Mouse (Mus musculus): ENCODE results near the gene Gm12185. TPM values are rescaled to one million over a fixed set of nuclear protein-coding genes. Genes with fewer than 3 reads are reported as not detected.

Gm12185 gene
- polyA plus RNA-seq, 1 experiment from 2014 or later, result not detected

DNA sequence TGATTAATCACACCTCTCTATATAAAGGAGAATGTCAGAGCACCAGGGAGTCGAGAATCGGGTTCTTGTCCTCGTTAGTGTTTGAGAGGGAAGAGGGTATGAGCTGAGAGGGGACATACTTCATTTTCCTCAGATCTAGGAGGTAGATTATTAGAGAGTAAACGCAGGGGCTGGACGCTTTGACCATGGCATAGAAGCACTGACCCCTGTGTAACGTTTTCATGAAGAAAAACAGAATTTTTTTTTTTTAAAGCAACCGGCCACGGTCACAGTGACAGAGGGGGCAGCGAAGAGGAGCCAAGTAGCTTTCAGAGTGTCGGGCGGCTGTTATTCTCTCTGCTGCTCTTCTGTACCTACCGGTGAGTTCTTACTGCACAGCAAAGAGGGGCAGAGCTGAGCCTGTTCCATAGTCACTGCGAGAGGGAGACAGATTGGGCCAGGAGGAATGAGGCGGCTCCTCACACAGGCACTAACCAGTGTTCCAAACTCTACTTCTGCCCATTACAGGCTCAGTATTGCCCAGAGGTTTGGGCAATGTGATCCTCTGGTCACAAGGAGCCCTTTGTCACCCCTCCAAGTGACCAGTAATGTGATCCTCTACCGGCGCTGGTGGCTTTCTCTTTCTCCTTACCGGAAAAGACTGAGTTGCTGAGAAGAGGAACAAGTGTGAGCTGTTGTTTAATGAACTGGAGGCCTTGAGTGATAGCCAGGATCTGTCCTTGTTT, 120.0 kb downstream of the Gm12185 start:
- DNase-seq (no peak), ATAC-seq (ENCODE audit: low read depth) (peak; percentile 16)
- H3K9ac ChIP-seq, result peak overlapping the region; percentile 76
- H3K27ac ChIP-seq, result peak overlapping the region; percentile 91
- 2% methylated on average over 17 of the region's 17 CpGs for WGBS (ENCODE audit: insufficient replicate concordance)
- H3K36me3 ChIP-seq, result peaks cover 8% of the 10 kb centered on the region
- no peaks in the 10 kb centered on the region for H3K9me3 ChIP-seq (replicated peaks)
- H3K27me3 ChIP-seq, result no peaks in the 10 kb centered on the region
- H3K4me3 ChIP-seq (replicated peaks), result peak overlapping the region; percentile 68
- H3K4me2 ChIP-seq, result peak overlapping the region; percentile 84
- peaks cover 64% of the 10 kb centered on the region for H3K4me1 ChIP-seq (replicated peaks)

DNA sequence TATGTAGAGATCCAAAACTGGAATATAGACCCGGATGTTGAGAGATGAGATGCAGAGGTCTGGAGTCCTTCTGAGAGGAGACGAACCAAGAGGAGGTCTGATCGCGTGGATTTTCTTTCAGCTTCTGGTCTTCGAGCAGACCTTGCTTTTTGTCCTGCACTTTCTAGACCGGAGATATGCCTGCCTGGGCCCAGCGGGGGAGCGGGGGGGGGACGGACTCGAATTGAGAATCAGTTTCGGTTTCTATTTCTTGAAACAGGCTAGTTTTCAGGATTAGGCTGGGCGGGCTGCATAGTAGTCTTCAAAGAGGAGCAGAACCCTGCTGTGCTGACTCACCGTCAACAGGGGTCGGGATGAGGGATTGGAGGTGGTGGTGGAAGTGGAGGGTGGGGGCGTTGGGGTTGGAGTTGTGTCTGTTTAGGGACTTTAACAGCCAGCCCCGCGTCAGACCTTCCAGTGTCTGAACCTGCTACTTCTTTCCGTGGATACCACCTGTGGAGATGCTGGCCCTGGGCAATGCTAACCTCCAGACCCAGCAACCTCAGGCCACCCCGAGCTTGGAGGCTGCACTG, 120.7 kb downstream of the Gm12185 start, which contains the start of gene Irgm1:
Gene Irgm1, minus strand, starts transcription at position 483 of the 572 bp plus-strand sequence.
- Histone ChIP-seq H3K9me3 (replicated peaks) (no peaks in the 10 kb centered on the region), H3K27ac (peak within 1 kb of the TSS; percentile 91), H3K4me1 (replicated peaks) (peaks cover 64% of the 10 kb centered on the region), H3K27me3 (no peaks in the 10 kb centered on the region), H3K4me2 (peak within 1 kb of the TSS; percentile 84), H3K4me3 (replicated peaks) (peak within 1 kb of the TSS; percentile 68), H3K36me3 (peaks cover 15% of the 10 kb centered on the region), H3K9ac (peak within 1 kb of the TSS; percentile 76)
- ATAC-seq (ENCODE audit: low read depth) (peak; percentile 49), DNase-seq (peak; percentile 61)
- under 1% methylated on average over 19 of the region's 19 CpGs for WGBS (ENCODE audit: insufficient replicate concordance)

DNA sequence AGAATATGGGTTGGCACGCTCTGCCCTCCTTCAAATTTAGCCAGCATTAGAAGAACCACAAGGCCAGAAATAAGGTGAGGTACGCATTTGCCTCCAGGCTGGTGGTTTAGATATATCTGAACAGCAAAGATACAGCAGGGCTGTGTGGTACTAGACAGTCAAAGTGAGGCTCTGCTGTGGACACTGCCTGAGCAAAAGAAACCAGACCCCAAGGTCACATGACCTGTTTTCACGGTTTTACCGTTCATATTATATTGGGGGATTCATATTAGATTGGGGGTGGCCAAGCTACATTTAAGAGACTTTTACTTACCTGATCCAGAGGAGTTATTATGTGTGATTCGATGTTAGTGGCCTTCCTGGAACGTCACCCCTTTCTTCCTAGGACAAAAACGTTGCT, 121.2 kb downstream of the Gm12185 start:
- ATAC-seq (ENCODE audit: low read depth) (0 out of 2 replicates have a peak, but pooled peaks have one; percentile 15), DNase-seq (no peak)
- H3K9me3 ChIP-seq (replicated peaks), result no peaks in the 10 kb centered on the region
- H3K4me1 ChIP-seq (replicated peaks), result peaks cover 64% of the 10 kb centered on the region
- H3K9ac ChIP-seq, result peak overlapping the region; percentile 76
- 6% methylated on average over 7 of the region's 7 CpGs for whole genome bisulfite sequencing (ENCODE audit: insufficient replicate concordance)
- H3K36me3 ChIP-seq, result peaks cover 20% of the 10 kb centered on the region
- H3K27me3 ChIP-seq, result no peaks in the 10 kb centered on the region
- H3K4me2 ChIP-seq, result peak overlapping the region; percentile 84
- peak overlapping the region; percentile 68 for H3K4me3 ChIP-seq (replicated peaks)
- H3K27ac ChIP-seq, result peak overlapping the region; percentile 91

DNA sequence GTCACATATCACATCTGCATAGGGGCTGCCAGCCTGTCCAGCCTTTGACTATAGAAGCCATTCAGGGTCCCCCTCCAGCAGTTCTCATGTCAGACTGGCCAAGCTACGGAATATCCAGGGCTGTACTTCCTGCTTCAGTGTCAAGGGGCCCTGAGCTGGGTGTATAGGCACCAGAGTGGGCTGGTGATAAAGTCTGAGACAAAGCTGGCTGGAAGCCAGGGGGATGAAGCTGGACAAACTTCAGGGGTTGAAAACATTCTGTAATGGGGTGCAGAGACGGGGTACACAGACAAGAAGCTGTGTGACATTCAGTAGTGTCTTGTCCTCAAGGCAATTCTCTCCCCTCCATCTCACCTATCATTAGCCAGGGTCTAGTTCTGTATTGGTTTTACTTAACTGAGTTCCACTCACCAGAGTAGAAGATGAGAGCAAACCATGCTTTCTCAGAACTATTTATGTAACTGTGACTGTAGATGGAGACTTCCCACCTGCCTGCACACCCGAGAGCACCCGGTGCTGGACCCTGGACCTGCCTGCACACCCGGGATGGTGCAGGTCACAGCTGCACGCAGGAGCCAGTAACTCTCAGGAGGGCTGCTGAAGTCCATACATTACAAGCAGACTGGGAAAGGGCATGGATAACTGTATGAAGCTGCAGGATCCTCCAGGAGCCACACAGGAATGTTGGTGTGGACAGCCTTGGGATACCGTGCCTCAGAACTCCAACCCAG, 122.5 kb downstream of the Gm12185 start:
- Histone ChIP-seq H3K9me3 (replicated peaks) (no peaks in the 10 kb centered on the region), H3K4me2 (peak overlapping the region; percentile 84), H3K9ac (peak overlapping the region; percentile 76), H3K4me3 (replicated peaks) (peak overlapping the region; percentile 68), H3K4me1 (replicated peaks) (peaks cover 58% of the 10 kb centered on the region), H3K36me3 (peaks cover 28% of the 10 kb centered on the region), H3K27ac (peak overlapping the region; percentile 91), H3K27me3 (no peaks in the 10 kb centered on the region)
- DNase-seq, result no peak
- ATAC-seq (ENCODE audit: low read depth), result no peak
- 38% methylated on average over 7 of the region's 7 CpGs for WGBS (ENCODE audit: insufficient replicate concordance)

DNA sequence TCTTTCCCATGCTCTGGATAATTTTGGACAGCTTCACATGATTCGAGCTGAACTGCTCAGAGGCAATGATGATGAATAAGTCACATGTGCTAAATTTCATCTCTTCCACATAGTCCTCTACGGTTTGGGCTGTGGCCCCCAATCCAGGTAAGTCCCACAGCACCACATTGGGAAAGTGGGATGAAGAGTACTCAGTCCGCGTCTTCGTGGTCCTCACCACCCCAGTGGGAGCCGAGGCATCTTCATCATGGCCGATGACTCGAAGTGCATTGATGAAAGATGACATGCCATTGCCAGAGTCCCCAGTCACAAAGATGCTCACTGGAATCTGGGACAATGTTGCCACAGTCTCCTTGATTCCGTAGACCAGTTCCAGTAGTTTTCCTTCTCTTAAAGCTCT, 125.5 kb downstream of the Gm12185 start:
- H3K4me2 ChIP-seq, result no peak overlapping the region
- H3K4me3 ChIP-seq (replicated peaks), result no peak overlapping the region
- no peak for ATAC-seq (ENCODE audit: low read depth)
- H3K9ac ChIP-seq, result no peak overlapping the region
- no peaks in the 10 kb centered on the region for H3K27me3 ChIP-seq
- peaks cover 31% of the 10 kb centered on the region for H3K36me3 ChIP-seq
- H3K27ac ChIP-seq, result no peak overlapping the region
- no peaks in the 10 kb centered on the region for H3K9me3 ChIP-seq (replicated peaks)
- WGBS (ENCODE audit: insufficient replicate concordance), result 85% methylated on average over 9 of the region's 9 CpGs
- peaks cover 28% of the 10 kb centered on the region for H3K4me1 ChIP-seq (replicated peaks)
- no peak for DNase-seq

DNA sequence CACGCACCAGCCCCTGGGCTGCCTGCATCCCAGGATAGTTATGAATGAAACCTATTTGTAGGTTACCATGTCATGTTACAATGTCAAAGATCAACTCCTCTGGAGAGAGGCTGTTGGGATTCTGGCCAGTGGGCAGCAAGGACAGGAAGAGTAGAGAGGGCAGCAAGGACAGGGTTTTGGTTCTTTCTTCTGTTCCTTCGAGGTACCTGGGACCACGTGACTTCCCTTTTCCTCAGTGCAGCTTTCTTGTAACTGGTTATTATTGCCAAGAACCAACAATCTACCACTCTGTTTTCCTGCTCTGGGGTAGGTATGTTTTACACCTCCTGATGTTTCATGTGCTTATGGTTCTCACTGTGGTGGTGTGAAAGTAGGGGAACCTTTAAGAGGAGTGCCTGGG, 128.2 kb downstream of the Gm12185 start:
- 63% methylated on average over 3 of the region's 3 CpGs for WGBS (ENCODE audit: insufficient replicate concordance)
- H3K36me3 ChIP-seq, result peaks cover 31% of the 10 kb centered on the region
- no peak for ATAC-seq (ENCODE audit: low read depth)
- H3K4me2 ChIP-seq, result no peak overlapping the region
- DNase-seq, result no peak
- no peak overlapping the region for H3K9ac ChIP-seq
- peaks cover 9% of the 10 kb centered on the region for H3K4me1 ChIP-seq (replicated peaks)
- H3K4me3 ChIP-seq (replicated peaks), result no peak overlapping the region
- no peak overlapping the region for H3K27ac ChIP-seq
- no peaks in the 10 kb centered on the region for H3K27me3 ChIP-seq
- no peaks in the 10 kb centered on the region for H3K9me3 ChIP-seq (replicated peaks)

DNA sequence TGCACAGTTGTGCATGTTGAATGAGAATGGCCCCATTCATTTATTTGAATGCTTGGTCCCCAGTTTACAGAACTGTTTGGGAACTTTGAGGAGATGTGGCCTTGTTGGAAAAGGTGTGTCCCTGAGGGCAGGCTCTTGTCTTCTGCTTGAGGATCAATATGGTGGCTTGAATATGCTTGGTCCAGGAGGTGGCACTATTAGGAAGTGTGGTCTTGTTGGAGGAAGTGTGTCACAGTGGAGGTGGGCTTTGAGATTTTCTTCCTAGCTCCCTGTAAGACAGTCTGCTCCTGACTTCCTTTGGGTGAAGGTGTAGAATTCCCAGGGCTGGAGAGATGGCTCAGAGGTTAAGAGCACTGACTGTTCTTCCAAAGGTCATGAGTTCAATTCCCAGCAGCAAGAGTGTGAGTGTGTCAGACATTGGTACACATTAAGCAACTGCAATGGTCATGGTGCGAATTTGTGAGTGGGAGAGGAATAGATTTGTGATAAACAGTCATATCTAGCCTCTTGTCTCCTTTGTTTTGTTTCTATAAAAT, 129.2 kb downstream of the Gm12185 start:
- WGBS (ENCODE audit: insufficient replicate concordance), result 75% methylated on average over 1 of the region's 1 CpGs
- no peaks in the 10 kb centered on the region for H3K27me3 ChIP-seq
- no peak overlapping the region for H3K4me3 ChIP-seq (replicated peaks)
- peaks cover 11% of the 10 kb centered on the region for H3K4me1 ChIP-seq (replicated peaks)
- H3K9ac ChIP-seq, result no peak overlapping the region
- H3K36me3 ChIP-seq, result peaks cover 31% of the 10 kb centered on the region
- DNase-seq (no peak), ATAC-seq (ENCODE audit: low read depth) (0 out of 2 replicates have a peak, but pooled peaks have one; percentile 27)
- no peak overlapping the region for H3K4me2 ChIP-seq
- no peak overlapping the region for H3K27ac ChIP-seq
- no peaks in the 10 kb centered on the region for H3K9me3 ChIP-seq (replicated peaks)

DNA sequence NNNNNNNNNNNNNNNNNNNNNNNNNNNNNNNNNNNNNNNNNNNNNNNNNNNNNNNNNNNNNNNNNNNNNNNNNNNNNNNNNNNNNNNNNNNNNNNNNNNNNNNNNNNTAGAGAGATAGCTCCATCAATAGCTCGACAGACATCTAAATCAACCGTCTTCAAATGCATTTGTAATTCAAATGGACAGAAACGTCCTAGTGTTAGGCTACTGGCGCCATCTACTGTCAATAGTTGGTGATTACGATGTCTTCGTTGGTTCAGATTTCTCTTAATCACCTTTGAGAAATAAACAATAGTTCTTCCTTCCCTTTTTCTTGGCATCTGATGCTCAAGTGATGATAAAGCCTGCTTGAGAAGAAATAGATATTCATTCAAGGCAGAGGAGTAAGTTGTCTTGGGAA, 133.0 kb downstream of the Gm12185 start:
- WGBS (ENCODE audit: insufficient replicate concordance), result 0% methylated on average over 6 of the region's 6 CpGs
- H3K27me3 ChIP-seq, result no peaks in the 10 kb centered on the region
- no peaks in the 10 kb centered on the region; the same call in 1 of the 2 replicates for H3K36me3 ChIP-seq
- H3K4me1 ChIP-seq (replicated peaks), result peaks cover 40% of the 10 kb centered on the region
- H3K4me3 ChIP-seq (replicated peaks), result peak overlapping the region; percentile 75; the same call in 1 of the 2 replicates
- peak; percentile 46 for DNase-seq
- H3K9me3 ChIP-seq (replicated peaks), result no peaks in the 10 kb centered on the region
- no peak overlapping the region for H3K27ac ChIP-seq
- peak overlapping the region; percentile 68; the same call in 1 of the 2 replicates for H3K9ac ChIP-seq
- peak overlapping the region; percentile 97 for H3K4me2 ChIP-seq
- ATAC-seq (ENCODE audit: low read depth), result no peak

Other genes starting within 250 kb of the Gm12185 start
- 688 and 710 TPM in 2 replicates for gene Rack1, start 191.9 kb downstream of the Gm12185 start, polyA plus RNA-seq (2015; fragmentation: Nextera tagmentation; extraction: Ambion mirVana)
- gene Trim41, start 174.9 kb downstream of the Gm12185 start, polyA plus RNA-seq (2015; fragmentation: Nextera tagmentation; extraction: Ambion mirVana), result 1.7 and 2.4 TPM in 2 replicates
- gene Trim7, start 166.1 kb downstream of the Gm12185 start, polyA plus RNA-seq (2015; fragmentation: Nextera tagmentation; extraction: Ambion mirVana), result 0.06 and 0.09 TPM in 2 replicates
- gene Gm12184, start 165.6 kb downstream of the Gm12185 start, polyA plus RNA-seq (2015; fragmentation: Nextera tagmentation; extraction: Ambion mirVana), result 1.2 and 1.7 TPM in 2 replicates
- 17.0 and 19.8 TPM in 2 replicates for gene Irgm1, start 120.5 kb downstream of the Gm12185 start, polyA plus RNA-seq (2015; fragmentation: Nextera tagmentation; extraction: Ambion mirVana)
- gene Gm5431, start 90.0 kb downstream of the Gm12185 start, polyA plus RNA-seq (2015; fragmentation: Nextera tagmentation; extraction: Ambion mirVana), result 0.20 and 0.38 TPM in 2 replicates
- gene Psme2b, start 46.0 kb downstream of the Gm12185 start, polyA plus RNA-seq (2015; fragmentation: Nextera tagmentation; extraction: Ambion mirVana), result 2.0 and 3.6 TPM in 2 replicates
- gene Olfr56, start 13.3 kb downstream of the Gm12185 start, polyA plus RNA-seq (2015; fragmentation: Nextera tagmentation; extraction: Ambion mirVana), result 0.05 and 0.12 TPM in 2 replicates
- gene 9930111J21Rik1, start 12.8 kb downstream of the Gm12185 start, polyA plus RNA-seq (2015; fragmentation: Nextera tagmentation; extraction: Ambion mirVana), result 0.54 and 0.65 TPM in 2 replicates
- gene Tgtp1, start 1.9 kb upstream of the Gm12185 start, polyA plus RNA-seq (2015; fragmentation: Nextera tagmentation; extraction: Ambion mirVana), result 0.67 and 0.78 TPM in 2 replicates
- 0.52 and 0.65 TPM in 2 replicates for gene 9930111J21Rik2, start 59.0 kb upstream of the Gm12185 start, polyA plus RNA-seq (2015; fragmentation: Nextera tagmentation; extraction: Ambion mirVana)
- 0.22 and 0.59 TPM in 2 replicates for gene Tgtp2, start 72.0 kb upstream of the Gm12185 start, polyA plus RNA-seq (2015; fragmentation: Nextera tagmentation; extraction: Ambion mirVana)
- gene Ifi47, start 84.4 kb upstream of the Gm12185 start, polyA plus RNA-seq (2015; fragmentation: Nextera tagmentation; extraction: Ambion mirVana), result 7.3 and 7.4 TPM in 2 replicates
- not detected in 2 replicates for gene Olfr1396, start 122.6 kb upstream of the Gm12185 start, polyA plus RNA-seq (2015; fragmentation: Nextera tagmentation; extraction: Ambion mirVana)
- not detected in 2 replicates for gene Olfr1395, start 150.0 kb upstream of the Gm12185 start, polyA plus RNA-seq (2015; fragmentation: Nextera tagmentation; extraction: Ambion mirVana)
- not detected in 2 replicates for gene Olfr1394, start 162.2 kb upstream of the Gm12185 start, polyA plus RNA-seq (2015; fragmentation: Nextera tagmentation; extraction: Ambion mirVana)
- 0.78 and 0.81 TPM in 2 replicates for gene Btnl9, start 194.9 kb upstream of the Gm12185 start, polyA plus RNA-seq (2015; fragmentation: Nextera tagmentation; extraction: Ambion mirVana)
- gene Zfp62, start 211.1 kb upstream of the Gm12185 start, polyA plus RNA-seq (2015; fragmentation: Nextera tagmentation; extraction: Ambion mirVana), result 10.7 and 14.2 TPM in 2 replicates

Measured in liver, embryonic 13.5 days (tissue).